Mouse (Mus musculus): ENCODE measurements around the gene Plg.

The Plg gene

DNA sequence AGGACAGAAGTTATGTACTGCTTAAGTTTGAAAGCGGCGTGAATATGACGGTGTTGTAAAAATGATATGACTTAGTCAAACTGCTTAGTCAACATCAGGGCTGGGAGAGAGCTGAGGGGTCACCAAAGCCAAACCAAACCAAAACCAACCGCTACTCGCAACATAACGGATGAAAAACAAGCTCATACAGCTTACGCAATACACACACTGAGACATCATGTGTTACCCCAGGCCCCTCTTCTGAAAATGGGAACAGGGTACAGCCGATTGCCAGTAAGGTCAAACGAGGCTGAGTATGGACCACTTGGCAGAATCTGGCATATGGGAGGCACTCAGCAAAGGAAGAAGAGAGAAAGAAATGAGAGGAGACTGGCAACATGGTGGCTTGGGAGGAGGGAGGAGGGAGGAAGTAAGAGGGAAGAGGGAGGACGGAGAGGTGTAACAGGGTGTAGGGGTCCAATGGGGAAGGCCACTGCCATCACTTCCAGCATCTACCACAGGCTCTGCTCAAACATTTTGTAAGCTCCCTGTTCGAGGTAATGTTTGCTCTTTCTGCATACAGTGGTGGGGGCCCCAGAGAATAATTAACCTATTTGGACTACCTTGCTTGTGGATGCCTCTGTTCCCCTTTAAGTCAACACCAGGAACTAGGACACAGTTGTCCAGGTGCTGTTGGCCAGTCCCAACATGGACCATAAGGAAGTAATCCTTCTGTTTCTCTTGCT is at the start of gene Plg:
Gene Plg, plus strand, starts transcription at position 628 of the 725 bp plus-strand sequence.
- Histone ChIP-seq H3K27me3 (ENCODE audit: control insufficient read depth, insufficient read depth, low read length, poor library complexity, severe bottlenecking) (no peaks in the 10 kb centered on the region), H3K36me3 (ENCODE audit: control insufficient read depth, insufficient read depth, low read length, poor library complexity, severe bottlenecking) (no peaks in the 10 kb centered on the region)
- no peak for DNase-seq (ENCODE audit: low read depth, low spot score)

DNA sequence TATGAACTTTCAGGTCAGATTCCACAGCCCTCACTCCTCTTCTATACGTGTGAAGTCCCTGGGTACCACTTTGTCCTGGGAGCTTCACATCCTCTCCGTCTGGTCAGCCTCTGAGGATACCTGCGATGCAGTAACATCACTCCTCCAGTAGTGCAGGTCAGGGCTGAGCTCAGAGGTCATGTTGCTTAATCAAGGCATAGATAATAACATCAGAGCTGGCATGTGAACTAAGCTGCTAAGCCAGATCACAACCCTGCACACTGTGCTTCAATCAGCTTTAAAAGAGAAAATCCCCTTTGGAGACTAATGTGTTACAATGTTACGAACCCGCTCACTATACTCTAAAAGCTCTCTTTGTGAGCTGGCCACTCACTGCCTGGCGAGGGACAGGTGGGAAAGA is 43.3 kb upstream of the Plg start:
- no peaks in the 10 kb centered on the region for H3K27me3 ChIP-seq (ENCODE audit: control insufficient read depth, insufficient read depth, low read length, poor library complexity, severe bottlenecking)
- no peaks in the 10 kb centered on the region for H3K36me3 ChIP-seq (ENCODE audit: control insufficient read depth, insufficient read depth, low read length, poor library complexity, severe bottlenecking)
- DNase-seq (ENCODE audit: low read depth, low spot score) = no peak

GRCm38 (mm10) chr17:12336073-12336868 is 42.1 kb upstream of the Plg start:
- DNase-seq (ENCODE audit: low read depth, low spot score) = no peak
- H3K27me3 ChIP-seq (ENCODE audit: control insufficient read depth, insufficient read depth, low read length, poor library complexity, severe bottlenecking) = no peaks in the 10 kb centered on the region; the same call in 1 of the 2 replicates
- H3K36me3 ChIP-seq (ENCODE audit: control insufficient read depth, insufficient read depth, low read length, poor library complexity, severe bottlenecking) = no peaks in the 10 kb centered on the region

- Histone ChIP-seq H3K36me3 (ENCODE audit: control insufficient read depth, insufficient read depth, low read length, poor library complexity, severe bottlenecking) (no peaks in the 10 kb centered on the region), H3K27me3 (ENCODE audit: control insufficient read depth, insufficient read depth, low read length, poor library complexity, severe bottlenecking) (no peaks in the 10 kb centered on the region; the same call in 1 of the 2 replicates)
- no peak for DNase-seq (ENCODE audit: low read depth, low spot score)
Observed at GRCm38 (mm10) chr17:12337156-12337555, 41.3 kb upstream of the Plg start.

GRCm38 (mm10) chr17:12343702-12344376 is 34.6 kb upstream of the Plg start:
- DNase-seq (ENCODE audit: low read depth, low spot score) = no peak
- no peaks in the 10 kb centered on the region; the same call in 1 of the 2 replicates for H3K27me3 ChIP-seq (ENCODE audit: control insufficient read depth, insufficient read depth, low read length, poor library complexity, severe bottlenecking)
- no peaks in the 10 kb centered on the region for H3K36me3 ChIP-seq (ENCODE audit: control insufficient read depth, insufficient read depth, low read length, poor library complexity, severe bottlenecking)

- H3K36me3 ChIP-seq (ENCODE audit: control insufficient read depth, insufficient read depth, low read length, poor library complexity, severe bottlenecking) = no peaks in the 10 kb centered on the region
- DNase-seq (ENCODE audit: low read depth, low spot score) = no peak
Observed at GRCm38 (mm10) chr17:12347462-12347861, 30.9 kb upstream of the Plg start.

GRCm38 (mm10) chr17:12351564-12351963 is 26.8 kb upstream of the Plg start:
- Histone ChIP-seq H3K27me3 (ENCODE audit: control insufficient read depth, insufficient read depth, low read length, poor library complexity, severe bottlenecking) (no peaks in the 10 kb centered on the region), H3K36me3 (ENCODE audit: control insufficient read depth, insufficient read depth, low read length, poor library complexity, severe bottlenecking) (no peaks in the 10 kb centered on the region)
- DNase-seq (ENCODE audit: low read depth, low spot score) = no peak

More at GRCm38 (mm10) chr17:12347462-12347861, 30.9 kb upstream of the Plg start:
- no peaks in the 10 kb centered on the region for H3K27me3 ChIP-seq (ENCODE audit: control insufficient read depth, insufficient read depth, low read length, poor library complexity, severe bottlenecking)

DNA sequence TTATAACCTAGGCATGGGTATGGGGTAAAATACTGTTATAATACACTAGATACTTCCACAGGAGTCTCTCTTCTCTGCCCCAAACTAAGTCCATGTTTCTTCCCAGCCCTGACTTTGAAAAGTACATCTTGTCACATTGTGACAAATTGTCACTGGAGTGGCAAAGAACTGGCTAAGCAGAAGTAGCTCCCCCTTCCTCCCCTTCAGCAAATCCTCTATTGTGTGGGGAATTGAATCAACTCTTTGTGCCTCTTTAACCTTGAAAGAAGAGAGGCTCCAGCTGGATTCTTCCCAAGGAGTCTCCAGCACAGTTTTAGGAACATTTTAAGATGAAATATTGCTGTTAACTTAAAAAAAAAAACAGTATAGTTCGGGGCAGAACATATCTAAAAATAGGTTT is 25.6 kb upstream of the Plg start:
- H3K36me3 ChIP-seq (ENCODE audit: control insufficient read depth, insufficient read depth, low read length, poor library complexity, severe bottlenecking) = no peaks in the 10 kb centered on the region
- no peak for DNase-seq (ENCODE audit: low read depth, low spot score)
- no peaks in the 10 kb centered on the region for H3K27me3 ChIP-seq (ENCODE audit: control insufficient read depth, insufficient read depth, low read length, poor library complexity, severe bottlenecking)

DNA sequence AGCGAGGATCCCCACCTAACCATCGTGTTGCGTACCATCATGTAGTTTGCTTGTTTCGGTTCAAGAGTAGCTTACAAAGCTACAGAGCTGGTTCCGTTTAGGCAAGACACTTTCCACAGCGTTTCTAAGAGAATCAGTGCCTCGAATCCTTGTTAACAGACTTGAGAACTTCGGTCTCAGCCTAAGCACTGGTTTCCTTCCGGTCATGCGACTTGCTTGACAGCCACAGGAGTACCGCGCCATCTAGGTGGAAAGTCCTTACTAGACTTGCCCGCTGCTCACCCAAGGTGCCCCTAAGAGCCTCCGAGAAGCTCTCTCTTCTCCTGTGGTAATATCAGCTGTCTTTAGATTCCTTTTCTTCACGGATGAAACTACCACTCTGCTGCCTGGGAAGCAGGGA is 18.5 kb upstream of the Plg start:
- Histone ChIP-seq H3K27me3 (ENCODE audit: control insufficient read depth, insufficient read depth, low read length, poor library complexity, severe bottlenecking) (no peaks in the 10 kb centered on the region), H3K36me3 (ENCODE audit: control insufficient read depth, insufficient read depth, low read length, poor library complexity, severe bottlenecking) (no peaks in the 10 kb centered on the region)
- DNase-seq (ENCODE audit: low read depth, low spot score) = no peak

GRCm38 (mm10) chr17:12363601-12364425 is 14.6 kb upstream of the Plg start:
- peak; percentile 8 for DNase-seq (ENCODE audit: low read depth, low spot score)
- Histone ChIP-seq H3K27me3 (ENCODE audit: control insufficient read depth, insufficient read depth, low read length, poor library complexity, severe bottlenecking) (no peaks in the 10 kb centered on the region), H3K36me3 (ENCODE audit: control insufficient read depth, insufficient read depth, low read length, poor library complexity, severe bottlenecking) (no peaks in the 10 kb centered on the region)

GRCm38 (mm10) chr17:12364426-12364735 is 14.0 kb upstream of the Plg start:
- Histone ChIP-seq H3K27me3 (ENCODE audit: control insufficient read depth, insufficient read depth, low read length, poor library complexity, severe bottlenecking) (no peaks in the 10 kb centered on the region), H3K36me3 (ENCODE audit: control insufficient read depth, insufficient read depth, low read length, poor library complexity, severe bottlenecking) (no peaks in the 10 kb centered on the region)
- DNase-seq (ENCODE audit: low read depth, low spot score) = no peak

GRCm38 (mm10) chr17:12367373-12367930 is 11.0 kb upstream of the Plg start:
- Histone ChIP-seq H3K36me3 (ENCODE audit: control insufficient read depth, insufficient read depth, low read length, poor library complexity, severe bottlenecking) (no peaks in the 10 kb centered on the region), H3K27me3 (ENCODE audit: control insufficient read depth, insufficient read depth, low read length, poor library complexity, severe bottlenecking) (no peaks in the 10 kb centered on the region)
- peak; percentile 63 for DNase-seq (ENCODE audit: low read depth, low spot score)

DNA sequence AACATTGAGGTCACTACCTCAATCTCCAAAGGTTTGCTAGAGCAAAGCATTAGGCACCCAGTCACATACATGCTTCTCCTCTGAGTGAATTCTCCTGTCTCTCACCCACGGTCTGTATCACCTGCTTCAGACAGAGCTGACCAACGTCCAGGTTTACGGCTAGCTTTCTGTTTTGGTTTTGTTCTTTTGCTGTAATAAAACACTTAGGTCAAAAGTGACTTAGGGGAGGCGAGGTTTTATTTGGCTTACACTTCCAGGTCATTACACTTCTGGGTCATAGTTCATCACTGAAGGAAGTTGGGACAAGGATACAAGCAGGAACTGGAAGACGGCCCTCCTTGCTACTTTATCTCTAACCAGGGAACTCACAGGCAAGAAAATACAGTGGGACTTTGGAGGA is 9.0 kb upstream of the Plg start:
- no peak for DNase-seq (ENCODE audit: low read depth, low spot score)
- H3K36me3 ChIP-seq (ENCODE audit: control insufficient read depth, insufficient read depth, low read length, poor library complexity, severe bottlenecking) = no peaks in the 10 kb centered on the region
- no peaks in the 10 kb centered on the region for H3K27me3 ChIP-seq (ENCODE audit: control insufficient read depth, insufficient read depth, low read length, poor library complexity, severe bottlenecking)

GRCm38 (mm10) chr17:12370289-12370688 is 8.1 kb upstream of the Plg start:
- no peak for DNase-seq (ENCODE audit: low read depth, low spot score)
- Histone ChIP-seq H3K36me3 (ENCODE audit: control insufficient read depth, insufficient read depth, low read length, poor library complexity, severe bottlenecking) (no peaks in the 10 kb centered on the region), H3K27me3 (ENCODE audit: control insufficient read depth, insufficient read depth, low read length, poor library complexity, severe bottlenecking) (no peaks in the 10 kb centered on the region)
